Mouse (Mus musculus) stomach, postnatal 0 days (tissue): ENCODE measurements around the gene Gm9837. TPM values are rescaled to one million over a fixed set of nuclear protein-coding genes. Genes with fewer than 3 reads are reported as not detected.

Experiments
- ATAC-seq: fragments of 200-750 bp; cut with Nextera tagmentation; 2 replicates; pipeline ENCODE4 v1.8.0; 2017; ENCODE audit not compliant: low FRiP score, low TSS enrichment
- DNase-seq: peaks from one replicate; pipeline ENCODE4 v3.0.0-alpha.2; 2016; ENCODE audit warnings: low spot score
- H3K27ac ChIP-seq: fragments of 300-500 bp; sonication (generic); replicated peaks from 2 replicates; pipeline ENCODE4 v1.5.1; 2014; ENCODE audit warnings: mild to moderate bottlenecking, control low read depth
- H3K27me3 ChIP-seq: fragments of 300-500 bp; sonication (generic); 2 replicates; pipeline ENCODE4 v1.6.1; 2014; ENCODE audit warnings: low read length; ENCODE audit not compliant: control insufficient read depth, insufficient read depth
- H3K36me3 ChIP-seq: fragments of 300-500 bp; sonication (generic); 2 replicates; pipeline ENCODE4 v1.6.1; 2014; ENCODE audit warnings: low read length, mixed read lengths; ENCODE audit not compliant: control insufficient read depth, insufficient read depth
- H3K4me1 ChIP-seq: fragments of 300-500 bp; sonication (generic); replicated peaks from 2 replicates; pipeline ENCODE4 v1.6.1; 2014; ENCODE audit warnings: antibody characterized with exemption; ENCODE audit not compliant: control insufficient read depth, insufficient read depth
- H3K4me2 ChIP-seq: fragments of 300-500 bp; sonication (generic); replicated peaks from 2 replicates; pipeline ENCODE4 v1.6.1; 2014; ENCODE audit warnings: low read depth, mild to moderate bottlenecking, control low read depth, moderate library complexity
- H3K4me3 ChIP-seq: fragments of 300-500 bp; sonication (generic); 2 replicates; pipeline ENCODE4 v1.5.1; 2014; ENCODE audit warnings: low read depth, low read length, control low read depth
- H3K9ac ChIP-seq: fragments of 300-500 bp; sonication (generic); 2 replicates; pipeline ENCODE4 v1.6.1; 2014; ENCODE audit warnings: mild to moderate bottlenecking, low read length, control low read depth, mixed read lengths
- H3K9me3 ChIP-seq: fragments of 300-500 bp; sonication (generic); 2 replicates; pipeline ENCODE4 v1.6.1; 2016; ENCODE audit warnings: low read length; ENCODE audit not compliant: control insufficient read depth
- CTCF ChIP-seq: IDR thresholded peaks from 2 replicates; pipeline ENCODE4 v1.5.1; 2016; ENCODE audit warnings: antibody characterized with exemption, low read depth, mild to moderate bottlenecking, moderate library complexity
- EP300 ChIP-seq: optimal IDR thresholded peaks from 2 replicates; pipeline ENCODE3; 2016; ENCODE audit warnings: antibody characterized with exemption
- WGBS: fragments of 180-500 bp; shearing (Covaris S2); extraction: QIAGEN DNeasy Blood & Tissue Kit; methylation state at CpG from one replicate; pipeline ENCODE4 v1.1.7; 2014; 5-methylcytosine and 5-hydroxymethylcytosine counted together
- polyA plus RNA-seq: library from polyadenylated mRNA; unstranded; fragments of >200 nt; fragmentation: Nextera tagmentation; extraction: Ambion mirVana; gene quantifications from 2 replicates; pipeline ENCODE4 v1.2.1, GENCODE M21; 2015

The Gm9837 gene
- polyA plus RNA-seq, 1 experiment from 2014 or later: not detected

DNA sequence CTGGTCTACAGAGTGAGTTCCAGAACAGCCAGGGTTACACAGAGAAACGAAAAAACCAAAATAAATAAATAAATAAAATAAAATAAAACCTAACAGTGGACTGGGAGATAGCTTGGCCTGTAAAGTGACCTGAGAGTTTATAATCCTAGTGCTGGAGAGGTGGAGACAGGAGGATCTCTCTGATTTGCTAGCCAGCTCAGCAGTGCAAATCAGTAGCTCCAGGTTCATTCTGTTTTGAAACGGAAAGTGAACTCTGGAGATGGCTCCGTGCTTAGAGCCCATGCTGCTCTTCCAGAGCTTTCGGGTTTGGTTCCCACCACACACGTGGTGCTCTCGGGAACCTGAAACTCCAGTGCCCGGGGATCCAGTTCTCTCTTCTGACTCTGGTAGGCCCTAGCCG lies 22.3 kb downstream of the Gm9837 start:
- Histone ChIP-seq H3K4me3 (no peak overlapping the region), H3K27me3 (no peaks in the 10 kb centered on the region), H3K9me3 (no peaks in the 10 kb centered on the region), H3K36me3 (no peaks in the 10 kb centered on the region), H3K9ac (no peak overlapping the region), H3K27ac (no peak overlapping the region), H3K4me2 (no peak overlapping the region), H3K4me1 (no peaks in the 10 kb centered on the region)
- 82% methylated on average over 8 of the region's 8 CpGs for WGBS
- no peak for ATAC-seq
- no peak for DNase-seq
- TF ChIP-seq EP300: no peak
- TF ChIP-seq CTCF: no peak

GRCm38 (mm10) chr11:53446183-53446582 lies 24.1 kb downstream of the Gm9837 start:
- WGBS: 61% methylated on average over 13 of the region's 13 CpGs
- Histone ChIP-seq H3K27me3 (no peaks in the 10 kb centered on the region), H3K9me3 (no peaks in the 10 kb centered on the region), H3K36me3 (no peaks in the 10 kb centered on the region), H3K4me3 (no peak overlapping the region), H3K4me2 (no peak overlapping the region), H3K9ac (no peak overlapping the region), H3K27ac (no peak overlapping the region), H3K4me1 (no peaks in the 10 kb centered on the region)
- DNase-seq (no peak), ATAC-seq (no peak)
- TF ChIP-seq CTCF (no peak), EP300 (no peak)

DNA sequence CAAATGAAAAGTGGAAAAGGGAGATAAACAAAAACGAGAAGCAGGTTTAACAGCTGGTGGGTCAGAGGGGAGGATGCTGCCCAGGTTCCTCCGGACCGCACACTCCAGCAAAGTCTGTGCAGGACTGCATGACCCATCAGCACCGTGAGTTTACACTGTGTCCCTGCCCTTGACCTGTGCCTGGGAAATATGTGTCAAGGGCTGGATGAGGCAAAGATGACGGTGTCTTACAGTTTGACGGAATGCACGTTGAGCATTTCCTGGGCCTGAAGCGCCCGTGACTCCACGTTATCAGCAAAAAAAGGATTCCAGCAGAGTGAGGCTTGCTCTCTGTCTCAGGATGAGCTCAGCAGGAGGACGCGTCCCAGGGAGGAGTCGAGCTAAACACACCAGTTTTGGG lies 24.7 kb downstream of the Gm9837 start:
- TF ChIP-seq EP300: no peak
- TF ChIP-seq CTCF: no peak
- H3K4me2 ChIP-seq: no peak overlapping the region
- 58% methylated on average over 13 of the region's 13 CpGs for WGBS

DNA sequence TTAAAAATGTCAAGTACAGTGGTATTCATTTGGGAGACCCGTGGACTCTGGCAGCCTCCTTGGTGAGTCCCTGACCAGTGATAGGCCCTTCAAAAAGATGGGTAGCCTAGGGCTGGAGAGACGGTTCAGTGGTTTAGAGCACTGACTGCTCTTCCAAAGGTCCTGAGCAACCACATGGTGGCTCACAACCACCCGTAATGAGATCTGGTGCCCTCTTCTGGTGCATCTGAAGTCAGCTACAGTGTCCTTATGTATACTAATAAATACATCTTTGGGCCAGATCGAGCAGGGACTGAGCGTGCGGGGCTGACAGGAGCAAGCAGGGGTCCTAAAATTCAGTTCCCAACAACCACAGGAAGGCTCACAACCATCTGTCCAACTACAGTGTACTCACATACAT lies 26.4 kb downstream of the Gm9837 start:
- DNase-seq: no peak
- ATAC-seq: 0 out of 2 replicates have a peak, but pooled peaks have one; percentile 19
- no peaks in the 10 kb centered on the region for H3K27me3 ChIP-seq
- no peak overlapping the region for H3K27ac ChIP-seq
- 36% methylated on average over 6 of the region's 6 CpGs for WGBS
- no peaks in the 10 kb centered on the region for H3K4me1 ChIP-seq
- H3K4me3 ChIP-seq: no peak overlapping the region
- no peak overlapping the region for H3K4me2 ChIP-seq
- no peaks in the 10 kb centered on the region for H3K36me3 ChIP-seq
- H3K9ac ChIP-seq: no peak overlapping the region
- TF ChIP-seq CTCF: peak; percentile 75
- no peak for TF ChIP-seq EP300
- no peaks in the 10 kb centered on the region for H3K9me3 ChIP-seq

More for the DNA sequence above, 24.7 kb downstream of the Gm9837 start:
- Histone ChIP-seq H3K4me3 (no peak overlapping the region), H3K4me1 (no peaks in the 10 kb centered on the region), H3K36me3 (no peaks in the 10 kb centered on the region), H3K9ac (no peak overlapping the region), H3K9me3 (no peaks in the 10 kb centered on the region), H3K27me3 (no peaks in the 10 kb centered on the region), H3K27ac (no peak overlapping the region)
- no peak for DNase-seq
- no peak for ATAC-seq

GRCm38 (mm10) chr11:53441921-53442320 lies 28.4 kb downstream of the Gm9837 start:
- Histone ChIP-seq H3K4me2 (no peak overlapping the region), H3K27ac (no peak overlapping the region), H3K9me3 (no peaks in the 10 kb centered on the region), H3K27me3 (no peaks in the 10 kb centered on the region), H3K4me3 (no peak overlapping the region), H3K36me3 (no peaks in the 10 kb centered on the region), H3K4me1 (no peaks in the 10 kb centered on the region), H3K9ac (no peak overlapping the region)
- WGBS: 32% methylated on average over 12 of the region's 12 CpGs
- DNase-seq (no peak), ATAC-seq (0 out of 2 replicates have a peak, but pooled peaks have one; percentile 28)
- TF ChIP-seq EP300 (no peak), CTCF (no peak)

DNA sequence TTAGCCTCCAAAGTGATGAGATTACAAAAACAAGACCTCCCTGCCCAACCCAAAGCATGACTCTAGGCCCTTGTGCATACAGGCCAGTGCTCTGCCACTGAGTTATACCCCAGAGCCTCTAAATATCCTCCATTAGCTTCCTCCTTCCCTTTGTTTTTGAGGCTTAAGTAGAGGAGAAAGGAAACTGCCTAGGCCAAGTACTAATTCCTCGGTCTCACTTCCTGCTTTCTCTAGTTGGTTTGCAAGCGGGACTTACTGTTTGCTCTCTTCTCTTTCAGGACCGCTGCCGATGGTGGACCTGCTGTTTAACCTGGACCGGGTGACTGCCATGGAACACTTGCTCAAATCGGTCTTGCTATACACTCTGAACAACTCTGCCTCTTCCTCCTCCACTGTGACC lies 33.9 kb downstream of the Gm9837 start:
- TF ChIP-seq EP300 (no peak), CTCF (no peak)
- H3K36me3 ChIP-seq: no peaks in the 10 kb centered on the region
- H3K4me2 ChIP-seq: no peak overlapping the region
- no peak overlapping the region for H3K27ac ChIP-seq
- no peak for ATAC-seq
- H3K4me1 ChIP-seq: no peaks in the 10 kb centered on the region
- no peaks in the 10 kb centered on the region for H3K9me3 ChIP-seq
- H3K27me3 ChIP-seq: no peaks in the 10 kb centered on the region
- no peak for DNase-seq
- no peak overlapping the region for H3K4me3 ChIP-seq
- 77% methylated on average over 6 of the region's 6 CpGs for WGBS
- no peak overlapping the region for H3K9ac ChIP-seq
